Mouse (Mus musculus): ENCODE results near the gene Prdm15. TPM values are rescaled to one million over a fixed set of nuclear protein-coding genes. Genes with fewer than 3 reads are reported as not detected.

Prdm15 gene
- polyA plus RNA-seq (2012; rRNA removed), result 24.7 and 27.6 TPM in 2 replicates

DNA sequence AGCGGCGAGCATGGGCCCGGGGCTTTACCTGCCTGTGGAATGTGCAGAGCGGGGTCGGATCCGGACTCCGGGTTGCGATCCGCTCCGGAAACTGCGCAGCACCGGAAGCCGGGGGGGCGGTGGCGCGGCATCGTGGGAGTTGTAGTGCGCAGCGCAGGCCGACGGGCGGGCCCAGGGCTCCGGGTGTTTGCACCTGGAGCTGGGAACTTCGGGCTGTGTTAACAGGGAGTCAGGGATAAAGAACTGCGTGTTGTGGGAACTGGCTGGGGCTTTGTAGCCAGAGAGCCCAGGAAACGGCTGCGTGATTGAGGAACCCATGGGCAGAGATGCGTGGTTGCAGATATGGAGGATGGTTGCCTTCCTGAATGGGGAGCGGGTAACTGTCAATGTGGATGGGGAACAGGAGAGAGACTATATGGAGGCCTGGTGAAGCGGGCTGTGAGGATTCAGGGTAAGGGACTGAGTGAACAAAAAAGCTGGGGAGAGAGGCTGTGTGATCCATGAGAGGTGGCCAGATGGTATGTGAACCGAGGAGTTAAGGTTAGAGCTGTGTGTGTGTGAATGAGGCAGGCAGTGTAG is at the start of gene Prdm15:
Gene Prdm15 (minus strand): TSS at position 110 of the 579 bp plus-strand sequence.
- TF ChIP-seq POLR2A (IDR thresholded peaks at IDR 0.05; ENCODE audit: borderline replicate concordance, extremely low read depth, insufficient read depth, insufficient read length, poor library complexity, severe bottlenecking), result peak; percentile 72; the same call in 1 of the 2 replicates
- no peak for TF ChIP-seq CTCF (IDR thresholded peaks at IDR 0.05; ENCODE audit: borderline replicate concordance, extremely low read depth, insufficient read depth, insufficient read length)
- peak; percentile 95 for DNase-seq (ENCODE audit: low read depth)

DNA sequence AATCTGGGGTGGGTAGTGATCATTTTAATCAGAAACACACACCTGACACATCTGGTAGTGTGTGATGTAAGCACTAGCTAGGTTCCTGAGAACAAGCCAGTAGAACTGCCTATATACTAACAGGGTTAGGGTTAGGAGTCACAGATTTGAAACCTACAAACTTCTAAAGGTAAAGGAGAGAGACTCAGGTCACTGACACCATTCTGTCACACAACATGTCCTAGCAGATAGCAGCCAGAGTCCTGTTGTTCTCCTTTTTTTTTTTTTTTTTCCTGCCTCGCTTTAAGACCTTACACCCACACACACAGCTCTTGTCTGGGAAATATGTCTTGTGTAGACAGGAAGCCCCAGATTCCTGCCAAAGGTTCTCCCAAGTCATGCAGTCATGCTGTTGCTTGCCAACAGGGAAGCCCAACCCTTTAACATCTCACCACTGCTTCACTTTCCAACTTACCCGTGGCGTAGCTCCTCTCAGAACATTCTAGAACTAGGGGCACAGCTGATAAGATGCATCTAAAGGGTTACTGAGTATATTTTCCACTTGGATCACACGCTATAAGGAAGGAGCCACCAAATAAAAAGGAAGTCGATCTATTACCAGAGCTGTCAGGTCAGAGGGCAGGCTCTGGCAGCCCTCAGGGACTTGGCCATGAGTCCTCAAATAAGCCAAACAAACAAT is 45.8 kb upstream of the Prdm15 start:
- no peak for TF ChIP-seq POLR2A (IDR thresholded peaks at IDR 0.05; ENCODE audit: borderline replicate concordance, extremely low read depth, insufficient read depth, insufficient read length, poor library complexity, severe bottlenecking)
- TF ChIP-seq CTCF (IDR thresholded peaks at IDR 0.05; ENCODE audit: borderline replicate concordance, extremely low read depth, insufficient read depth, insufficient read length), result no peak
- DNase-seq (ENCODE audit: low read depth), result peak; percentile 8

DNA sequence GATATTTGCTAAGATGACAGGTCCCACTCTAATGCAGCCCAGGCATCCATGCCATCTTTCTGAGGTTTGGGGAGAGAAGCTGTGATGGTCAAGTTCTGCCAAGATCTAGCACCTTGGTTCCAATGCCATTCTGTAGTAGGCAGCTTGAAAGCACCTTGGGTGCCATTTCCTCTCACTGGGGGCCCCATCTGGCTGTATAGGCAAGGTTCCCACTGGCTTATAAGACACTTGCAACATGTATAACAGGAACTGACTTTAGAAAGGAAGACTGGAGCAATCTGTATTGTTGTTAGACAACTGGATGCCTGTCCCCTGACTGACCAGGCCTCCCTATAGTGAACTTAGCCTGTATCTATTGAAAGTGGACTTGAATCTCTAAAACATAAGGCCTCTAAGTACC is 36.1 kb upstream of the Prdm15 start:
- no peak for TF ChIP-seq CTCF (IDR thresholded peaks at IDR 0.05; ENCODE audit: borderline replicate concordance, extremely low read depth, insufficient read depth, insufficient read length)
- no peak for DNase-seq (ENCODE audit: low read depth)

DNA sequence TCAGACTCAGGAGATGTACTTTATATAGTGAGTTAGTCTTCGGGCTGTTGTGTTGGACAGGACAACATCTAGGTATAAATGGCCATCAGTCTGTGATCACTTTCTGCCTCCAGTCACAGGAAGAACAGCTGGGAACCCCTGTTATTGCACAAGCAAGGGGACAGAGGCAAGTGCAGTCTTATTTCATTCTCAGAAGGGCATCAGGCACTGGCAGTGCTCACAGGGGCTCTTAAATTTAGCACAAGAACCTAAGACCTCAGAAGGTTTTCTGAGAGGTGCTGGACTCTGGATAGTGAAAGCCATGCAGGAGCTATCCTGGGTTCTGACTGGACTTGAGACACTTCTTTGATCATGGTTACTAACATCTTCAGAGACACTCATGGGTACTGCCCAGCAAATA is 32.0 kb upstream of the Prdm15 start:
- TF ChIP-seq POLR2A (IDR thresholded peaks at IDR 0.05; ENCODE audit: borderline replicate concordance, extremely low read depth, insufficient read depth, insufficient read length, poor library complexity, severe bottlenecking), result no peak
- TF ChIP-seq CTCF (IDR thresholded peaks at IDR 0.05; ENCODE audit: borderline replicate concordance, extremely low read depth, insufficient read depth, insufficient read length), result no peak
- DNase-seq (ENCODE audit: low read depth), result no peak

DNA sequence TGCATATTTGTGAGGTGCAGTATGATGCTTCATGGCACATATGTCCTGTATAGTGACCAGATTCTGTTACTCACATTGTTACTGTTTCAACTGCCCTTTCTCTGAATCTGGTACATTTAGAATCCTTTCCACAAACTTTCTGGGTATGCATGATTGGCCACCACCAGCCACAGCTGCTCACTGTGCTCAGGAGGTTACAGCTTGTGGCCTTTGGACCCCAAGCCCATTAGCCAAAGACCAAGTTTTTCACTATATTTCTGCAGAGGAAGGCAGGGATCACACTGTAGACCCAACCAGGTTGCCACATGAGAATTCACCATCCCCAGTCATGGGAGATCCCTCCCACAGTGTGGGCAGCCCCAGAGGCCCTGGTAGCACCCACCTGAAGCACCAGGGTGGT is 31.2 kb upstream of the Prdm15 start:
- TF ChIP-seq POLR2A (IDR thresholded peaks at IDR 0.05; ENCODE audit: borderline replicate concordance, extremely low read depth, insufficient read depth, insufficient read length, poor library complexity, severe bottlenecking) (no peak), CTCF (IDR thresholded peaks at IDR 0.05; ENCODE audit: borderline replicate concordance, extremely low read depth, insufficient read depth, insufficient read length) (no peak)
- DNase-seq (ENCODE audit: low read depth), result no peak

DNA sequence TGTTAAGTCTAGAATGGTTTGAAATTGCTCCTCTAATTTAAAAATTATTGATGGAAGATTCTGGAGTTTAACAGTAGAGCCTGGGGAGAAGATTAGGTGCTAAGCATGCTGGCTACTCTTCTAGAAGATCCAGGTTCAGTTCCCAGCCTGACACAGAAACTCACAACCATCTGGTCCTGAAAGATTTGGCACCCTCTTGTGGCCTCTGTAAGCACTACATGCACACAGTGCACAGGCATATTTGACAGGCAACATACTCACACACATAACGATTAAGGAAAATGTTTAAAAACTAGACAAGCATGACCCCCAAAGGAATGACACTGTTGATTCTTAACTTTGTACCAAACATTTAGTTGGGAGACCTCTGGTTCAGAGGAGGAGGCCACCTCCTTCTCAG is 27.5 kb upstream of the Prdm15 start:
- peak; percentile 35 for DNase-seq (ENCODE audit: low read depth)
- TF ChIP-seq POLR2A (IDR thresholded peaks at IDR 0.05; ENCODE audit: borderline replicate concordance, extremely low read depth, insufficient read depth, insufficient read length, poor library complexity, severe bottlenecking), result no peak
- TF ChIP-seq CTCF (IDR thresholded peaks at IDR 0.05; ENCODE audit: borderline replicate concordance, extremely low read depth, insufficient read depth, insufficient read length), result peak; percentile 63; the same call in 1 of the 2 replicates

DNA sequence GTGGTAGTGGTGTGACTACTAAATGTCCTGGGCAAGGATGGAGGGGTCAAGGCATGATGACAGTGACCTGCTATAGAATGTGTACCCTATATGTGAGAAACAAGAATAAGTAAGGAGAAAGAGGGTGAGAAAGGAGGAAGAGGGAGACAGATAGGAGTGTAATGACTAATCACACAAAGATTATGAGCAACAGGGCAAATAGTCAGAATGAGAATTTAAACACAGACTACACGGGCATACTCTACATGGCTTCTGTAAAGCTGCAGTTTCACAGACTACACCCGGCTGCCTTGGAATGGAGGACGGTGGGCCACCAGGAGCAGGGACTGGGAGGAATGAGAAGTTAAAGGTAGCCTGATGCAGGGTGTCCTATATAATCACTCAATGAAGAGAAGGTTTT is 25.9 kb upstream of the Prdm15 start:
- TF ChIP-seq POLR2A (IDR thresholded peaks at IDR 0.05; ENCODE audit: borderline replicate concordance, extremely low read depth, insufficient read depth, insufficient read length, poor library complexity, severe bottlenecking) (no peak), CTCF (IDR thresholded peaks at IDR 0.05; ENCODE audit: borderline replicate concordance, extremely low read depth, insufficient read depth, insufficient read length) (no peak)

DNA sequence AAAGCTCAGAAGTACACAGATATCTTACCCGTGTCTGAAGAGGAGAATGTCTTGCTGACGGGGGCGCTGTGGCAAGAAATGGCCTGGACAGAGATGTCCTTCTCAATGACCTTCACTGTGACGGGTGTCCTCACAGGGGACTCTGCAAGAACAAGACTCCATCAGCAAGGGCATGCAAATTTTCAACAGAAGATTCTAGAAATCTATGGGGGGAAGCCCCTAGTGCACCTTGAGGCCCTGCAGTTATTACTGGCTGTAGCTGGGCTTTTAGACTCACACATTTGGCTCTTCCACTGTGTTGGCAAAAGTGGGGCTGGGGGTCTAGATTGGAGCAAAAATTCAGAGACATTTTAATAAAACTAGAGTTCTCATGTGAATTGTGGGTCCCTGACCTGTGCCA is 23.5 kb upstream of the Prdm15 start:
- no peak for TF ChIP-seq CTCF (IDR thresholded peaks at IDR 0.05; ENCODE audit: borderline replicate concordance, extremely low read depth, insufficient read depth, insufficient read length)
- TF ChIP-seq POLR2A (IDR thresholded peaks at IDR 0.05; ENCODE audit: borderline replicate concordance, extremely low read depth, insufficient read depth, insufficient read length, poor library complexity, severe bottlenecking), result no peak
- no peak for DNase-seq (ENCODE audit: low read depth)

More for the DNA sequence above, 25.9 kb upstream of the Prdm15 start:
- no peak for DNase-seq (ENCODE audit: low read depth)

DNA sequence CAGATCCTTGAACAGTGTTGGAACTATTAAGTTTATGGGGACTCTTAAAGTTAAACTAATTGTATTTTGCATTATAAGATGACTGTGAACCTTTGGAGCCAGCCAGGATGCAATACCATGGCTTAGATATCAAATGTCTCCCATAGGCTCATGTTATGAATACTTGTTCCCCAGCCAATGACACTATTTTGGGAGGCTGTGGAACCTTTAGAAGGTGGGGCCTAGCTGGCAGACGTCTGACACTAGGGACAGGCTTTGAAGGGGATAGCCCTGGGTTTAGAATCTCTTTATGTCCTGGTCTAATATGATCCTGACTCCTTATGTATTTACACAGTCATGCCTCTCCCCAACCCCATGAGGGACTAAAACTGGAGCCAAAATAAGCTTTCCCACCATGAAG is 22.7 kb upstream of the Prdm15 start:
- TF ChIP-seq POLR2A (IDR thresholded peaks at IDR 0.05; ENCODE audit: borderline replicate concordance, extremely low read depth, insufficient read depth, insufficient read length, poor library complexity, severe bottlenecking) (no peak), CTCF (IDR thresholded peaks at IDR 0.05; ENCODE audit: borderline replicate concordance, extremely low read depth, insufficient read depth, insufficient read length) (no peak)
- DNase-seq (ENCODE audit: low read depth), result no peak

DNA sequence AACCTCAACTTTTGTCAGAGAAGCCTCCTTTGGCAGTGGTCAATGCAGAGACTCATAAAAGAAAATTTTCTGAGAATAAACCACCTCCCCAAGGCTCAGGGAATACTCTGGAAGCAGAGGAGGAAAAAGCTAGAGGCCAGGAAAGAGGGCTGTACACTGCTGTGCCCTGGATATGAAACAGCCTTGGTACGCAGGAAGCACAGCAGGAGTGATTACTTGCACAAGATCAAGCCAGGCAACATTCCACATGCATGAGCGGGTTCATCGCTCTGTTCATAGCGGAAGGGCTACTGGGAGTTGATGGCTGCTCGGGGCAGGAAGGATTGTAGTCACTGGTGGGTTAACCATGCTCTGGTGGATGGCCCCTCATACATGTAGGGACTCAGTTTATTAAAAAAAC is 21.0 kb upstream of the Prdm15 start:
- TF ChIP-seq POLR2A (IDR thresholded peaks at IDR 0.05; ENCODE audit: borderline replicate concordance, extremely low read depth, insufficient read depth, insufficient read length, poor library complexity, severe bottlenecking), result no peak
- TF ChIP-seq CTCF (IDR thresholded peaks at IDR 0.05; ENCODE audit: borderline replicate concordance, extremely low read depth, insufficient read depth, insufficient read length), result no peak
- DNase-seq (ENCODE audit: low read depth), result peak; percentile 5

DNA sequence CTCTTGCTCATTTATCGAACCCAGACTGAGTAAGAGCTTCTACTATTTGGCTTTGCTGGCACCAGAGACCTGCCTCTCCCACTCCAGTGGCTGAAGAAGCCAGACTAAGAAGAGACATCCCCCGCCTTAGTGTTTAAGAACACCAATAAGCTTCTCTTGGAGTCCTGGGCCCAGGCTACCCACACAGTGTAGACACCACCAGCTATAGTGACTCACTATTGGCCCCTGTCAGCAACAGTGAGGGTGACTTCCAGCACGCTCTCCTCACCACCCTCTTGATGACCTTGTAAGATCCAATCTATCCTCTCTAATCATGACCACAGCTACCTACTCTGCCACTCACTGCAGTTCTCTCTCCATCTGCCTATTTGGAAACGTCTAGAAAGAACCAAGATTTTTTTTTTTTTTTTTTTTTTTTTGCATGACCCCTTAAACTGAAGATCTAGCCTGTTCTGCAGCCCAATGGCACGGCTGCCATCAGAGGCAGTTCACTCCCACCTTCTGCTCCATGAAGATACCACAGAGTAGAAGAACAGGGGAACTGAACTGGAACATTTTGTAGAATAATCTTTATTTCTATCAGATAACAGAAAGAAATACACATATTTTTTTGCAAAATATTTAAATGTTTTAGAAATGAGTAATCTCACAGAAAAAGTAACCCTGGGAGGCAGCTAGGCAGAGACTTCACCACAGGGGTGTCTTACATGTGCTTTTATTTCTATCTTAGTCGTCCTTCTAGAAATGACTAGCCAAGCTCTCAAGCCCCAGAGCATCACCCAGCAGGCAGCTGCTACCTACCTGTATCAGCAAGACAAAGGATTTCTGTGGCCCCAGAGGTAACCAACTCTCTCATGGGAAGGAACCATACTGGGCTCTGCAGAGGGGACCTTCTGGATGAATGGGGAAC is 17.8 kb upstream of the Prdm15 start:
- TF ChIP-seq CTCF (IDR thresholded peaks at IDR 0.05; ENCODE audit: borderline replicate concordance, extremely low read depth, insufficient read depth, insufficient read length) (no peak), POLR2A (IDR thresholded peaks at IDR 0.05; ENCODE audit: borderline replicate concordance, extremely low read depth, insufficient read depth, insufficient read length, poor library complexity, severe bottlenecking) (no peak)

More for the DNA sequence above, 17.8 kb upstream of the Prdm15 start:
- DNase-seq (ENCODE audit: low read depth), result no peak

Measured in brain, embryonic 14.5 days (tissue).